ENCODE assay signal across 11 mouse cellular contexts in the genomic region with DNA sequence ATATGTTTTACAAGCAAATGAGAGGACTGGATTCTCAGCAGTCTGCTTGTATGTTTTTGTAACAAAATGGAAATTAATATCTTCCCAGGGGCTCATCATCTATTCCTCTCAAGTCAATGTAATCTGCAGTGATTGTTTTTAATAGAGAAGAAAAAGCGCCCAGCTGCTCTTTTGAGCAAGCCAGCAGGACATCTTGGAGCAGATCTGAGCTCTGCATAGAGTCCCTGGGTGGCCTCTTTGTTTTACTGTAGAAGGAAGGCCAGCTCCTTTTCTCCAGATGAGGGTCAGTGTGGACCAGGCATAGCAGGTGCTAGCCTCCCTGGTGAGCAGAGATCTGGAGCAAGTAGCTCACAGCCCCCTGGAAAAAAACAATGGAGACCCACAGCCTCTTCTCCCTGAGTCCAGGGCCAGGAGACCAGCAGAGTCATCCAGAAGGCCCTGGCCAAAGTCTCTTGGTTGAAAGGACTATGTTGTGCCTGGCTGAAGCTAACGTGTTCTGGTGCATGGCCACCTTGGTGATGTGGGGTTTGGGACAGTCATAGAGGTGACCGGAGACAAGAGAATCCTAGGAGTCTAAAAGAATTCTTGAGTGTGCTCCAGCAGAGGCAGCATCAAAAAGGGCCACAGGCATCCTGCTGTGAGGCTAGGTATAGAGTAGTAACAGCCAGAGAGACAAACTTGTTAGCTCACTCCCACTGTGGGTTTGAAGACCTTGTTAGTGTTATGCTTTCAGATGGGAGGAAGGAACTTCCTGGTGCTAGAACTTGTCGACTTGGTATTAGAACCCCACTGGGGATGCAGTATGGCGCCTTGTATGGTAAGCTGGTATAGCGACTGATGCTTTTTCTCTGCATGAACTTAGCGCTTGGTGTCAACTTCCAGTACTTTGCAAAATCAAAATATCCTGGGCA. TPM values are rescaled to one million over a fixed set of nuclear protein-coding genes. Genes with fewer than 3 reads are reported as not detected.
DNase-seq lines count a peak whose midpoint lies in the region; ATAC-seq lines count a peak whose summit lies in the region.
"Had no signal": no experiment of that assay in that cellular context is flagged by ENCODE, and none has a peak within 500 bp of the region (broad histone marks: within the 10 kb centered on the region; RNA-seq: fewer than 3 reads in every experiment).

No protein-coding gene starts in this region.

- peak overlapping the region; percentile 12; the same call in 1 of the 2 replicates for H3K4me2 ChIP-seq in lung, embryonic 15.5 days
- peak overlapping the region; percentile 35 for H3K4me2 ChIP-seq in liver, embryonic 11.5 days
- H3K4me2 ChIP-seq: intestine, embryonic 15.5 days had no signal

- no peaks in the 10 kb centered on the region for H3K9me3 ChIP-seq in lung, embryonic 15.5 days
- no peaks in the 10 kb centered on the region for H3K9me3 ChIP-seq in liver, embryonic 11.5 days (ENCODE audit: control insufficient read depth, low read length)
- H3K9me3 ChIP-seq: G1E; intestine, embryonic 15.5 days had no signal

- peak; percentile 12 to 17 for DNase-seq in cerebellum, postnatal 14 days
- DNase-seq in cerebellum, postnatal 25 days: no peak
- no peak for DNase-seq in lung, postnatal 14 days
- DNase-seq in liver, embryonic 11.5 days (ENCODE audit: low spot score): no peak
- peak; percentile 24 for DNase-seq in retina, embryonic 14.5 days (ENCODE audit: low spot score)
- no peak for DNase-seq in left cerebral cortex, adult 11 months (ENCODE audit: low spot score)
- DNase-seq: adrenal gland, postnatal 14 days had no signal

- no peak overlapping the region for H3K4me3 ChIP-seq in lung, embryonic 15.5 days
- no peak overlapping the region for H3K4me3 ChIP-seq in liver, embryonic 11.5 days (ENCODE audit: low read depth, low read length)
- H3K4me3 ChIP-seq: intestine, embryonic 15.5 days had no signal

- ATAC-seq in lung, embryonic 15.5 days (ENCODE audit: borderline replicate concordance, extremely low read depth, low FRiP score, low TSS enrichment): no peak
- no peak for ATAC-seq in liver, embryonic 11.5 days (replicated peaks; ENCODE audit: low FRiP score)
- ATAC-seq in megakaryocyte-erythroid progenitor cell, adult 5-6 weeks (replicated peaks; ENCODE audit: low FRiP score, low TSS enrichment, poor library complexity, severe bottlenecking): no peak

- no peak overlapping the region for H3K27ac ChIP-seq in lung, embryonic 15.5 days
- H3K27ac ChIP-seq in liver, embryonic 11.5 days (ENCODE audit: low read depth, low read length): no peak overlapping the region

- WGBS in lung, embryonic 15.5 days: 60% methylated on average over 7 of the region's 7 CpGs
- WGBS in liver, embryonic 11.5 days: 56% methylated on average over 7 of the region's 7 CpGs

- no peak overlapping the region for H3K9ac ChIP-seq in lung, embryonic 15.5 days
- no peak overlapping the region for H3K9ac ChIP-seq in liver, embryonic 11.5 days (ENCODE audit: low read depth, low read length)
- H3K9ac ChIP-seq: intestine, embryonic 15.5 days had no signal

- H3K36me3 ChIP-seq in lung, embryonic 15.5 days: no peaks in the 10 kb centered on the region
- no peaks in the 10 kb centered on the region for H3K36me3 ChIP-seq in liver, embryonic 11.5 days (ENCODE audit: control insufficient read depth, insufficient read depth, low read length)
- H3K36me3 ChIP-seq: G1E; intestine, embryonic 15.5 days had no signal

- no peaks in the 10 kb centered on the region for H3K27me3 ChIP-seq in lung, embryonic 15.5 days
- H3K27me3 ChIP-seq in liver, embryonic 11.5 days (replicated peaks; ENCODE audit: control insufficient read depth, insufficient read depth, low read length): no peaks in the 10 kb centered on the region
- H3K27me3 ChIP-seq: intestine, embryonic 15.5 days had no signal

- no peaks in the 10 kb centered on the region for H3K4me1 ChIP-seq in lung, embryonic 15.5 days
- no peaks in the 10 kb centered on the region for H3K4me1 ChIP-seq in liver, embryonic 11.5 days (replicated peaks; ENCODE audit: control insufficient read depth, insufficient read depth, low read length)

RNA-seq across cellular contexts. Expression of gene Nppc, which starts 36.3 kb away (rescaled TPM):
- polyA plus RNA-seq in lung, embryonic 15.5 days (2015; fragmentation: Nextera tagmentation; extraction: Ambion mirVana): 0.52 and 0.72 TPM in 2 replicates
- not detected in 2 replicates for polyA plus RNA-seq in liver, embryonic 11.5 days (2014; fragmentation: Nextera tagmentation; extraction: Ambion mirVana)
- not detected in 2 replicates for total RNA-seq in megakaryocyte-erythroid progenitor cell, adult 5-6 weeks (2014; fragmentation: Nextera tagmentation)
- 0.70 and 0.80 TPM in 2 replicates for total RNA-seq in megakaryocyte-erythroid progenitor cell, adult 5-6 weeks (2017)
- total RNA-seq: G1E had no signal
- polyA plus RNA-seq: G1E had no signal

RNA-seq across cellular contexts. Expression of gene Cops7b, which starts 51.4 kb away (rescaled TPM):
- polyA plus RNA-seq in lung, embryonic 15.5 days (2015; fragmentation: Nextera tagmentation; extraction: Ambion mirVana): 36.0 and 37.8 TPM in 2 replicates
- polyA plus RNA-seq in liver, embryonic 11.5 days (2014; fragmentation: Nextera tagmentation; extraction: Ambion mirVana): 30.8 and 33.4 TPM in 2 replicates
- 21.2 and 25.6 TPM in 2 replicates for total RNA-seq in megakaryocyte-erythroid progenitor cell, adult 5-6 weeks (2014; fragmentation: Nextera tagmentation)
- total RNA-seq in megakaryocyte-erythroid progenitor cell, adult 5-6 weeks (2017): 17.2 and 19.1 TPM in 2 replicates

RNA-seq across cellular contexts. Expression of gene Pde6d, which starts 51.7 kb away (rescaled TPM):
- polyA plus RNA-seq in lung, embryonic 15.5 days (2015; fragmentation: Nextera tagmentation; extraction: Ambion mirVana): 64.0 and 64.4 TPM in 2 replicates
- polyA plus RNA-seq in liver, embryonic 11.5 days (2014; fragmentation: Nextera tagmentation; extraction: Ambion mirVana): 48.1 and 52.1 TPM in 2 replicates
- total RNA-seq in megakaryocyte-erythroid progenitor cell, adult 5-6 weeks (2014; fragmentation: Nextera tagmentation): 36.5 and 52.7 TPM in 2 replicates
- total RNA-seq in megakaryocyte-erythroid progenitor cell, adult 5-6 weeks (2017): 13.2 TPM in 2 replicates

Comparison
In these comparisons a context has a peak if more than half of its experiments do, and no peak if none do; other contexts are left out.
1. DNase-seq: peak in cerebellum, postnatal 14 days (2 of 2) and retina, embryonic 14.5 days (single experiment); none in cerebellum, postnatal 25 days (0 of 2), lung, postnatal 14 days (single experiment), liver, embryonic 11.5 days (single experiment) and left cerebral cortex, adult 11 months (single experiment).